Mouse (Mus musculus): ENCODE data around the gene Wasf3. TPM values are rescaled to one million over a fixed set of nuclear protein-coding genes. Genes with fewer than 3 reads are reported as not detected.

Wasf3 gene
- total RNA-seq (2021) = under 1 TPM; 0.40 to 0.49 TPM
- long read RNA-seq, experiment 1 = 0 reads
- long read RNA-seq, experiment 2 = 0 reads

DNA sequence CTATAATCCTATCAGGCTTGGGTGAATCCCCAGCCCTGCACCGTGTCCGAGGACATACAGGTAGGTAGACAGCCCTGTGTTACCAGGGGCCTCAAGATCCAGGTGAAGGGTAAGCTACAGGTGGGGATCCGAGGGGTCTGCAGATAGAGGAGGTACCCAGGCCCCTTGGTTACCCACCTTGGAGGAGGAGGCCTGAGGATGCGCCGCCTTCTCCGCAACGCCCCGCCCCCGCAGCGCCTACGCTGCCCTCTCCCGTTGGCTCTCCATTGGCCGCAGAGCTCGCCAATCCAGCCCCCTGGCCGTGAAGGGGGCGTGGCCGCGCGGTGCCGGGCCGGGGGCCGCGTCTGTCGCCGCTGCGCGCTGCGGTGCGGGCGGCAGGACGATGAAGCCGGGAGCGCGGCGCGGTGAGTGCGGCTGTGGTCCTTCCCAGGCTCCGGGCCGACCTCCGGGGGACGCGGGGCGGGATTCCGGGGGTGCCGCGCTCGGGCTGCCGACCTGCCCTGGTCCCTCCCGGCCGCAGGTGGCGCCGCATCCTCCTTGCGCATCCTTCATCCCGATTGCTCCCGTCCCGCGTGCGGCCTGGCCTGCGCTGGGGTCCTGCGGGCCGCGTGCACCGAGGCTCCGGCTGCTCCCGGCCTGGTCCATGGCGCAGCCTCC, at the start of gene Wasf3:
TSS of gene Wasf3 (plus strand) at position 51 of the 657 bp plus-strand sequence.
- DNase-seq = peak; percentile 9 to 12

GRCm38 (mm10) chr5:146338064-146338463, 46.7 kb upstream of the Wasf3 start:
- no peak for DNase-seq

DNA sequence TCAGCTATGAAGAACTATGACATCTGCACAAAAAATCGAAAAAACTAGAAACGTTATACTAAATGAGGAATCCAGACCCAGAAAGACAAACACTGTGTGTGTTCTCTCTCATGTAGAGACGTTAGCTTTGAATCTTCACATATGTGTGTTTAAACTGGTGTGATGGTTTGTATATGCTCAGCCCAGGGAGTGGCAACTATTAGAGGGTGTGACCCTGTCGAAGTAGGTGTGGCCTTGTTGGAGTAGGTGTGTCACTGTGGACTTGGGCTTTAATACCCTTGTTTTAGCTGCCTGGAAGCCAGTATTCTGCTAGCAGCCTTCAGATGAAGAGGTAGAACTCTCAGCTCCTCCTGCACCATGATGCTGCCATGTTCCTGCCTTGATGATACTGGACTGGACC, 44.7 kb upstream of the Wasf3 start:
- DNase-seq = no peak

- no peak for DNase-seq
Observed at GRCm38 (mm10) chr5:146344911-146345686, 39.7 kb upstream of the Wasf3 start.

- DNase-seq = no peak
Observed at GRCm38 (mm10) chr5:146347081-146347480, 37.7 kb upstream of the Wasf3 start.

GRCm38 (mm10) chr5:146349183-146349582, 35.6 kb upstream of the Wasf3 start:
- no peak for DNase-seq

DNA sequence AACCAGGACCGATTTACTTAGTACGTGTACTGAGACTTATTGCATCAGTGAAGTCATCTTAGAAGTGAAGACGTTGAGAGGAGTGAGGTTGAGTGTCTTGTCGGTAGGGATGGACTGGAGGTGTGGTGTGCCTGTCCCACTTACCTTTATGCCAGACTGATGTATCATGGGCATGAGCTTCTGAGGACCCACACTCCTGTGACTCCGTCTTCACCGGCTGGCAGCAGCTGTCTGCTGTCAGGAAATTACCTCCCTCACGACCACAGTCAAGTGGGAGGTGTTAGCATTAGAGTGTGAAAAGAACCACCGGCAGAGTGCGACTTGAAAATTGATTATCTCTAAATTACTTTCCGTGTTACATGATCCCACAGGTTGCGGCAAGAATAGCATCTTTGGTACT, 34.0 kb upstream of the Wasf3 start:
- no peak for DNase-seq

GRCm38 (mm10) chr5:146352006-146352405, 32.8 kb upstream of the Wasf3 start:
- DNase-seq = no peak

DNA sequence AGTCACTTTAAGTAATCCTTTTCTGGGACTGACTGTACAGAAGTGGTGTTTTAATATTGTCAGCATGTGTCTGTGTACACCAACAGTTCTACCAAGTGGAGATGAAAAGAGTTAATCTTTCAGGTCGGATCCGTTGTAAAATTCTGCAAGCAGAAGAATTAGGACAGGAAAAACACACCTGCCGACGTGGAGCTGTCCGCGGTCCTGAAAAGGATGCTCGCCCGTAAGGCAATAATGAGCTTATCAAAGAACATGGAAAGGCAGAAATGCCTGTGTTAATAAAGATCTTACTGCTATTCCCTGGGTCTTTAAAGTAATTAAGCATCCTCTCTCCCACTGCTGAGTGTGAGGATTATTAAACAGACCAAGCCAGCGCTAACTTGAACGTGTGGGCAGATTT, 24.4 kb upstream of the Wasf3 start:
- DNase-seq = peak in 1 of 2 experiments; percentile 10

DNA sequence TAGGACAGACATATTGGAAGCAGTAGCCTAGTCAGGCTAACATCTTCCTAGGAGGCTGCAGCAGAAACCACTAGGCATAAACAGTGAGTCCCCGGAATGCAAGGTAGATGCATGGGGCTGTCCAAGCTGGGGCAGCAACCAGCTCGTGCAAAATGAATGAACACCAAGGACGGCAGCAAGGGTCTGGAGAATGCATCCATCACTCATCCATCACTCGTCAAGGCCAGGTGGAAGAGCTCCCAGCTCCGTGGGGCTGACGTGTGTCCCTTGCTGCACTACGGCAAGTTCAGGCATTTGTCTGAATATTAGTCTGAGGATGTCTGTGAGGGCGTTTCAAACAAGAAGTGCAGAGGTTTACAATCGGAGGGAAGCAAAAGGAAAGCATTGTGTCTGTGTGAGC, 22.1 kb upstream of the Wasf3 start:
- no peak for DNase-seq

- DNase-seq = no peak
Observed at GRCm38 (mm10) chr5:146368356-146368755, 16.4 kb upstream of the Wasf3 start.

DNA sequence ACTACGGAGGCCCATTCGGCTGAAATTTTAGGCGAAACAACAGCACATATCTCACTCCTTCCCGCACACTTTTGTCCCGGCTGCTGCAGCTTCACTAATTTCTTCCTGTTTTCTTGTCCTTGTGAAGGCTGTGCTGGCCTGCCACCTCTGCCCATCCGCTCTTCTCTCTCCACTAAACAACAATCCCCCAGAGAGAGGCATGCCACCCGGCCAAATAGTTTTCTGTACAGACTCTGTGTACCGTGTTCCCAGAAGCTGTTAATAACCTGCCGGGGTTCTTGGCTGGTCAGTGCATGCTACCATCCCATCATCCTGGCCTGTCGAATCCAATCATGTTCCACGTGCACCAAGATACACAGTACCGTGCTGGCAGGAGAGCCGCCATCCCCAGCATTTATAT, 15.8 kb upstream of the Wasf3 start:
- no peak for DNase-seq

DNA sequence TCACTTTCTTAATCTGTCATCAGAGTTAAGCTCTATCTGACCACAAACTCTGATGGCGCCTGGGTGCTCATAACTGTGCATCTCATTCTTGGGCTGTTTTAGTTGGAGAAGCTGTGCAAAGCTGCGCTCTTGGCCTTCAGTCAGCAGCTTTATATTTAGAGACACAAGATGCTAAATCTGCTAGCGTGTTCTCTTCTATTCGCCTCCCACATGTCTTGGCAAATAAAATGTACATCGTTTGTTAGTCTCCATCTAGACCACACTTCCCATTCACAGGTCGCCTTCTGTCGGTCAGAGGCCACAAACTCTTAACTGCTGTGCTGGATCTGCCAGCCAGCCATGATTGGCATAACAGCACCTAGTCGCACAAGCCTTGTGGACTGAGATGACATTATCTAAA, 14.0 kb upstream of the Wasf3 start:
- no peak for DNase-seq

GRCm38 (mm10) chr5:146373238-146373637, 11.5 kb upstream of the Wasf3 start:
- DNase-seq = no peak

DNA sequence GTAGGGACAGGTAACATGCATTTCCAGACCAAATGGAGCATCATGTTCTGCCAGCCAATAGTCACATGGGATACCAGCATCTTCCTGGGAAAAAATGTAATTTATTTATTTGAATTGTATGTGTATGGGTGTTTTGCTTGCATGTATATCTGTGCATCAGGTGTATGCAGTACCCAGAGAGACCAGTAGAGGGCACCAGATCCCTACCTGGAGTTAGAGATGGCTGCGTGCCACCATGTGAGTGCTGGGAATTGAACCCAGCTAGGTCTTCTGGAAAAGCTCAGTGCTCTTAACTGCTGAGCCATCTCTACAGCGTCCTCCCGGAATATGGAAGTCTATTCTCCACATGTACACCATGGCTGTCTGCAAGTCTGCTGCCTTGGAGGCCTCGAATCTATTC, 8.2 kb upstream of the Wasf3 start:
- peak in 1 of 2 experiments; percentile 16 for DNase-seq

- no peak for DNase-seq
Observed at GRCm38 (mm10) chr5:146380041-146380440, 4.7 kb upstream of the Wasf3 start.

DNA sequence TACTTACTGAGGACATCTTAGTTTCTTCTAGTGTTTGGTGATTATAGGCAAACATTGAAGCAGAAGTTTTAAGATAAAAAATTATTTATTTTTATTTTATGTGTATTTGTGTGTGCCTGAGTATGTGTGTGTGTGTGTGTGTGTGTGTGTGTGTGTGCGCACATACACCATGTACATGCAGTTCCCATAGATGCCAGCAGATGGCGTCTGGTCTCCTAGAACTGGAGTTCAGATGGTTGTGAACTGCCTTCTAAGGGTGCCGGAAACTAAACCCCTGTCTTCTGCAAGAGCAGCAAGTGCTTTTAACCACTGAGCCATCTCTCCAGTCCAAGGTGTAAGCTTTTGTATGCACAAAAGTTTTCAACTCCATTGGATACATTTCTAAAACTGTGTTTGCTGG, 2.5 kb upstream of the Wasf3 start:
- DNase-seq = no peak

GRCm38 (mm10) chr5:146383401-146383800, 1.4 kb upstream of the Wasf3 start:
- no peak for DNase-seq

DNA sequence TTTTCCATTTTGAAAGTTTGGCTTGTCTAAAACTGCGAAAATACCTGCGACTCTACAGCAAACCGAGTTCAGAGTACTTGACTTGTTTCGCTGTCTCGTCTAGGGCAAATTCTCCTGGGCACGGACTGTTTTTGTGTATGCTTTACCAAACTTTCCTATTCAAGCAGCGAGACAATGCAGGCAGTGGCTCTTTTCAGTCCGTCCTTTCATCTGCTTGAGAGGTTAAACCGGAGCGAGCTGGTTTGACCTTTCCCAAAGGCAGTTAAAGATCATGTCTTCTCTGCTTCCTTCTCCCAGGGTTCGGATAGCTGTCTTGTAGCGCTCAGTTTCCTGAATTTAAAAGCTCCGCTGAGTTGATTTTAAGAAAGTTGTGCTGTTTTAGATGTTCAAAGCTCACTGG, 1.2 kb downstream of the Wasf3 start:
- no peak for DNase-seq

GRCm38 (mm10) chr5:146386906-146387305, 2.1 kb downstream of the Wasf3 start:
- no peak for DNase-seq

- no peak for DNase-seq
Observed at GRCm38 (mm10) chr5:146394563-146394962, 9.8 kb downstream of the Wasf3 start.

GRCm38 (mm10) chr5:146397253-146397652, 12.5 kb downstream of the Wasf3 start:
- DNase-seq = no peak

GRCm38 (mm10) chr5:146398386-146399115, 13.8 kb downstream of the Wasf3 start:
- no peak for DNase-seq
